Mouse (Mus musculus) CH12.LX (cell line): ENCODE measurements around the gene Eif3k. TPM values are rescaled to one million over a fixed set of nuclear protein-coding genes. Genes with fewer than 3 reads are reported as not detected.

ENCODE experiments used
- DNase-seq: peaks from one replicate; pipeline ENCODE4 v3.0.0-alpha.2; 2013; ENCODE audit errors: extremely low read depth
- H3K27ac ChIP-seq: 2 replicates; pipeline ENCODE4 v1.5.1; 2012; ENCODE audit warnings: low read depth, mild to moderate bottlenecking, control low read depth, moderate library complexity; ENCODE audit not compliant: insufficient read depth
- H3K27me3 ChIP-seq: replicated peaks from 2 replicates; pipeline ENCODE3; 2012; ENCODE audit warnings: inconsistent platforms
- H3K36me3 ChIP-seq, 2 experiments: replicated peaks in 1 of 2; 2 replicates each; pipeline versions ENCODE3 to v1.6.1; 2012; ENCODE audit warnings: inconsistent platforms in 1 of 2, low read length in 1 of 2, mild to moderate bottlenecking in 1 of 2, mixed read lengths in 1 of 2, moderate library complexity in 1 of 2; ENCODE audit not compliant: control insufficient read depth in 1 of 2, insufficient read depth in 1 of 2
- H3K4me1 ChIP-seq, 2 experiments: 2 replicates each; pipeline ENCODE4 v1.6.1; 2012; ENCODE audit warnings: inconsistent platforms in 1 of 2, moderate library complexity in 1 of 2; ENCODE audit not compliant: insufficient read depth in 2 of 2, control insufficient read depth in 1 of 2
- H3K4me2 ChIP-seq: 2 replicates; pipeline ENCODE4 v1.6.1; 2012; ENCODE audit warnings: low read depth, mild to moderate bottlenecking, control low read depth; ENCODE audit not compliant: poor library complexity, insufficient read depth, severe bottlenecking
- H3K4me3 ChIP-seq, 3 experiments: fragments of 150-350 bp in 1 of 3; sonication (generic) in 1 of 3; replicated peaks in 1 of 3; 2 replicates each; pipeline versions ENCODE3 to v1.5.1; 2011 to 2012; ENCODE audit warnings: low read depth in 2 of 3, low read length in 2 of 3, mild to moderate bottlenecking in 2 of 3, moderate library complexity in 2 of 3, control low read depth in 1 of 3, improper control_type of control experiment in 1 of 3, inconsistent platforms in 1 of 3, mixed read lengths in 1 of 3; ENCODE audit not compliant: poor library complexity in 1 of 3
- H3K79me2 ChIP-seq: replicated peaks from 2 replicates; pipeline ENCODE4 v1.6.1; 2012; ENCODE audit warnings: mild to moderate bottlenecking, moderate library complexity; ENCODE audit not compliant: control insufficient read depth, poor library complexity, insufficient read depth, severe bottlenecking; ENCODE audit errors: extremely low read depth
- H3K9ac ChIP-seq: 2 replicates; pipeline ENCODE4 v1.6.1; 2012; ENCODE audit warnings: low read depth, mild to moderate bottlenecking, control low read depth, moderate library complexity; ENCODE audit not compliant: insufficient read depth
- H3K9me3 ChIP-seq: replicated peaks from 2 replicates; pipeline ENCODE3; 2012; ENCODE audit warnings: low read length, inconsistent platforms, mixed read lengths
- BHLHE40 ChIP-seq: IDR thresholded peaks from 2 replicates; pipeline ENCODE4 v1.6.1; 2011; ENCODE audit warnings: mild to moderate bottlenecking, low read depth, low read length, improper control_type of control experiment
- HCFC1 ChIP-seq: IDR thresholded peaks from 2 replicates; pipeline ENCODE4 v1.6.1; 2012; ENCODE audit warnings: low read depth, mild to moderate bottlenecking, inconsistent platforms, low read length, improper control_type of control experiment
- JUND ChIP-seq: conservative IDR thresholded peaks from 2 replicates; pipeline ENCODE4 v1.6.1; 2011; ENCODE audit warnings: low read depth, low read length, improper control_type of control experiment
- MAFK ChIP-seq: IDR thresholded peaks from 2 replicates; pipeline ENCODE4 v1.6.1; 2011; ENCODE audit warnings: low read length, improper control_type of control experiment; ENCODE audit not compliant: insufficient replicate concordance
- MAZ ChIP-seq: IDR thresholded peaks from 2 replicates; pipeline ENCODE4 v1.6.1; 2012; ENCODE audit warnings: low read depth, mild to moderate bottlenecking, inconsistent platforms, low read length, improper control_type of control experiment, moderate library complexity
- MEF2A ChIP-seq: IDR thresholded peaks from 2 replicates; pipeline ENCODE4 v1.6.1; 2014; ENCODE audit warnings: low read depth, mild to moderate bottlenecking, inconsistent platforms, low read length, improper control_type of control experiment, borderline replicate concordance
- MXI1 ChIP-seq: IDR thresholded peaks from 2 replicates; pipeline ENCODE4 v1.6.1; 2011; ENCODE audit warnings: mild to moderate bottlenecking, low read depth, low read length, improper control_type of control experiment
- MYC ChIP-seq: IDR thresholded peaks from 2 replicates; pipeline ENCODE4 v1.6.1; 2011; ENCODE audit warnings: low read depth, mild to moderate bottlenecking, improper control_type of control experiment, low read length
- NRF1 ChIP-seq: IDR thresholded peaks from 2 replicates; pipeline ENCODE4 v1.6.1; 2014; ENCODE audit warnings: low read depth, mild to moderate bottlenecking, inconsistent platforms, low read length, improper control_type of control experiment, moderate library complexity
- POLR2A ChIP-seq: IDR thresholded peaks from 2 replicates; pipeline ENCODE4 v1.6.1; 2011; ENCODE audit warnings: low read depth, mild to moderate bottlenecking, improper control_type of control experiment, low read length
- POLR2AphosphoS2 ChIP-seq: IDR thresholded peaks from 2 replicates; pipeline ENCODE4 v1.6.1; 2011; ENCODE audit warnings: low read depth, low read length, improper control_type of control experiment
- UBTF ChIP-seq: IDR thresholded peaks from 2 replicates; pipeline ENCODE4 v1.6.1; 2012; ENCODE audit warnings: low read depth, mild to moderate bottlenecking, inconsistent platforms, low read length, improper control_type of control experiment, moderate library complexity
- ZC3H11A ChIP-seq: IDR thresholded peaks from 2 replicates; pipeline ENCODE4 v1.6.1; 2012; ENCODE audit warnings: low read depth, mild to moderate bottlenecking, inconsistent platforms, low read length, improper control_type of control experiment
- ZKSCAN1 ChIP-seq: IDR thresholded peaks from 2 replicates; pipeline ENCODE4 v1.6.1; 2012; ENCODE audit warnings: low read depth, inconsistent platforms, low read length, improper control_type of control experiment, borderline replicate concordance
- dilution Hi-C: fragments of 300-500 bp; cut with MboI; formaldehyde crosslinking; loops from 2 replicates; pipeline ENCODE4 v1.14.3; 2020; ENCODE audit warnings: low sequenced_read_pairs; ENCODE audit not compliant: extremely low pct_unique_long_range_greater_than_20kb, extremely low pct_ligation_motif_present
- in situ Hi-C: fragments of 300-500 bp; cut with MboI; formaldehyde crosslinking; loops from 3 replicates; pipeline ENCODE4 v1.14.3; 2019; ENCODE audit warnings: low sequenced_read_pairs, low pct_ligation_motif_present, low pct_unique_long_range_greater_than_20kb, mixed read lengths
- polyA plus RNA-seq: library from polyadenylated mRNA; unstranded; fragments of >175 nt; gene quantifications from 2 replicates; pipeline ENCODE4 v1.2.1, GENCODE M21; 2012; ENCODE audit warnings: low read depth; ENCODE audit not compliant: insufficient read length
- total RNA-seq, 2 experiments: library from RNA; depleted of rRNA; stranded (reverse); fragments of 300-350 nt in 1 of 2; fragments of >200 nt in 1 of 2; gene quantifications; 2 replicates each; pipeline ENCODE4 v1.2.3; 2012 to 2014

The Eif3k gene
- total and polyA plus RNA-seq, 3 experiments: 513 to 658 (median 584) TPM

DNA sequence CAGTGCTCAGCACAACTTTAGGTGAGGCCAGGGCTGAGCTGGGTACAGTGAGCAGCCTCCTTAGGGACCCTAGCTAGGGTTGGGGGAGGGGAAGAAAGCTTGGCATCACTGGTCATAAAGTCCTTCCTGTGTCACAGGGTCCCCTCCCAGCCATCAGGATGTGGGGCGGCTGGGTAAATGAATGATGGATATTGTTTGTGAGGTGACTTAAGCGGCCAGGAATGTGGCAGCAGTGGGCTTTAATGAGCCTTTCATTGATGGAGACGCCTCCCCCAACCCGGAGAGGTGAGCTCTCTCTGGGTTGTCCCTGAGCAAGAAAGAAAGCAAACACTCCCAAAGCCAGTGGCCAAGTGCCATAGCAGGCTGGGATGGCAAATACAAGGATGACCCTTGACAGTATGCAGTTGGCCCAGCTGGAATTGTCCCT is 57.8 kb downstream of the Eif3k start:
- dilution Hi-C loops (no loop called here), in situ Hi-C loops (no loop called here)
- Histone ChIP-seq H3K9me3 (no peaks in the 10 kb centered on the region), H3K27me3 (no peaks in the 10 kb centered on the region), H3K4me3 (no peak overlapping the region), H3K9ac (no peak overlapping the region), H3K79me2 (peaks cover 2% of the 10 kb centered on the region), H3K4me1 (peaks cover 2 to 53% of the 10 kb centered on the region in 2 experiments; a peak in 3 of 4 replicates), H3K4me2 (no peak overlapping the region), H3K36me3 (peaks cover 6 to 75% of the 10 kb centered on the region in 2 experiments), H3K27ac (no peak overlapping the region)
- no peak for DNase-seq
- TF ChIP-seq BHLHE40 (no peak), JUND (no peak), ZC3H11A (no peak), NRF1 (no peak), POLR2A (no peak), UBTF (no peak), MAZ (no peak), MEF2A (no peak)

DNA sequence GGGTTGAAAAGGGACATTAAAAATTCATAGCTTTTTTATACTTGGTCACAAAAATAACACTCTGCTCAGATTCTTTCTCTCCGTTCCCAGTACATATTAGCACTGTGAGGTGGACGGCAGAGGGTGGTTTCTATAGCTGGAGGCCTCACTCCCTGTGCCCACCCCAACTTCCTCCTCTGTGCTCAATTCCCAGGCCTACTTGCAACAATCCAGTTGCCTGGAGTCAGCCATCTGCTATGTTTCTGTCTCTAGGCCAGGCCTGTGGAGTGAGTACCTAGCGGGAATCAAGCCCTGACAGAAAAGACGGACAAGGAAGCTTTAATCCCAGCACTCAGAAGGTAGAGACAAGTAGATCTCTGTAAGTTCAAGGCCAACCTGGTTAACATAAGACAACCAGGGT is 59.1 kb downstream of the Eif3k start:
- no peak overlapping the region for H3K4me2 ChIP-seq
- DNase-seq: no peak
- no peaks in the 10 kb centered on the region for H3K9me3 ChIP-seq
- no peaks in the 10 kb centered on the region for H3K27me3 ChIP-seq
- no peak for TF ChIP-seq POLR2AphosphoS2
- TF ChIP-seq MAFK: no peak
- TF ChIP-seq ZKSCAN1: no peak
- TF ChIP-seq HCFC1: no peak
- no peak for TF ChIP-seq MYC
- TF ChIP-seq MXI1: no peak
- TF ChIP-seq, all 38 proteins: peak for 0
- dilution Hi-C loops (no loop called here), in situ Hi-C loops (no loop called here)
- Histone ChIP-seq H3K4me3 (no peak overlapping the region), H3K4me1 (peaks cover 2 to 53% of the 10 kb centered on the region in 2 experiments; a peak in 3 of 4 replicates), H3K9ac (no peak overlapping the region), H3K79me2 (peaks cover 2% of the 10 kb centered on the region; the same call in 1 of the 2 replicates), H3K36me3 (peaks cover 17 to 79% of the 10 kb centered on the region in 2 experiments), H3K27ac (no peak overlapping the region)
